Comparison of ENCODE assay signal across 29 mouse cellular contexts in genomic region chr4:129383586-129383985, GRCm38 (mm10). TPM values are rescaled to one million over a fixed set of nuclear protein-coding genes. Genes with fewer than 3 reads are reported as not detected.
DNase-seq lines count a peak whose midpoint lies in the region; ATAC-seq and TF ChIP-seq lines count a peak whose summit lies in the region.
"Had no signal": no experiment of that assay in that cellular context is flagged by ENCODE, and none has a peak within 500 bp of the region (broad histone marks: within the 10 kb centered on the region; RNA-seq: fewer than 3 reads in every experiment).

No protein-coding gene starts in this region.

- TF ChIP-seq POLR2A in kidney, adult 2 months (IDR thresholded peaks at IDR 0.05; ENCODE audit: low read depth, low read length), result no peak
- no peak for TF ChIP-seq POLR2A in testis, adult 2 months (IDR thresholded peaks at IDR 0.05; ENCODE audit: control insufficient read depth, low read depth, low read length)

- H3K9ac ChIP-seq in midbrain, embryonic 14.5 days (replicated peaks; ENCODE audit: low read length), result no peak overlapping the region
- H3K9ac ChIP-seq: embryonic facial prominence, embryonic 15.5 days; heart, embryonic 12.5 days; hindbrain, embryonic 12.5 days; limb, embryonic 15.5 days; stomach, embryonic 15.5 days had no signal

- H3K36me3 ChIP-seq in kidney, adult 2 months (ENCODE audit: control insufficient read depth, insufficient read depth, low read length), result no peaks in the 10 kb centered on the region
- no peaks in the 10 kb centered on the region for H3K36me3 ChIP-seq in testis, adult 2 months (ENCODE audit: control insufficient read depth, insufficient read depth, low read length)
- H3K36me3 ChIP-seq in midbrain, embryonic 14.5 days (ENCODE audit: control insufficient read depth, insufficient read depth, low read length), result no peaks in the 10 kb centered on the region
- H3K36me3 ChIP-seq: embryonic facial prominence, embryonic 15.5 days; heart, embryonic 12.5 days; hindbrain, embryonic 12.5 days; limb, embryonic 15.5 days; stomach, embryonic 15.5 days had no signal

- peak; percentile 35 for DNase-seq in kidney, adult 2 months
- DNase-seq in kidney, postnatal 36 days, result no peak
- DNase-seq in testis, postnatal 10 days (ENCODE audit: low spot score), result no peak
- peak; percentile 69 for DNase-seq in lung, postnatal 10 days
- DNase-seq in midbrain, embryonic 14.5 days, result no peak
- DNase-seq in right cerebral cortex, postnatal 14 days, result no peak
- DNase-seq: adrenal gland, postnatal 25 days; cerebellum, adult 11 months; cerebellum, adult 9-11 months; gastrocnemius, postnatal 14 days; heart, adult 11 months; heart, postnatal 14 days; kidney, adult 8-10 months; kidney, postnatal 4 days; layer of hippocampus, adult 9-11 months; left cerebral cortex, postnatal 4 days; right cerebral cortex, postnatal 4 days; thymus, adult 2 months; thymus, postnatal 4 days had no signal

- TF ChIP-seq CTCF in kidney, adult 2 months (conservative IDR thresholded peaks at IDR 0.05; ENCODE audit: insufficient read depth, insufficient read length, low read depth, low read length), result no peak
- no peak for TF ChIP-seq CTCF in testis, adult 2 months (IDR thresholded peaks at IDR 0.05; ENCODE audit: control insufficient read depth, insufficient read depth, insufficient replicate concordance, low read depth, low read length)

- H3K27me3 ChIP-seq in kidney, adult 2 months (replicated peaks; ENCODE audit: control insufficient read depth, insufficient read depth, low read length), result no peaks in the 10 kb centered on the region
- no peaks in the 10 kb centered on the region for H3K27me3 ChIP-seq in testis, adult 2 months (ENCODE audit: control insufficient read depth, insufficient read depth, low read length)
- H3K27me3 ChIP-seq in midbrain, embryonic 14.5 days (ENCODE audit: control insufficient read depth, insufficient read depth, low read length), result peaks cover 5% of the 10 kb centered on the region; the same call in 1 of the 2 replicates
- H3K27me3 ChIP-seq: limb, embryonic 15.5 days; stomach, embryonic 15.5 days had no signal

- H3K27ac ChIP-seq in kidney, adult 2 months (ENCODE audit: insufficient read depth, low read depth, low read length), result no peak overlapping the region
- no peak overlapping the region for H3K27ac ChIP-seq in testis, adult 2 months (ENCODE audit: control insufficient read depth, insufficient read depth, low read depth, low read length)
- no peak overlapping the region for H3K27ac ChIP-seq in midbrain, embryonic 14.5 days (replicated peaks; ENCODE audit: low read depth, low read length)
- H3K27ac ChIP-seq: embryonic facial prominence, embryonic 15.5 days; hindbrain, embryonic 12.5 days; left cerebral cortex, adult 2 months; limb, embryonic 15.5 days had no signal

- H3K4me1 ChIP-seq in kidney, adult 2 months (ENCODE audit: control insufficient read depth, insufficient read depth, low read length), result no peaks in the 10 kb centered on the region
- H3K4me1 ChIP-seq in testis, adult 2 months (ENCODE audit: control insufficient read depth, insufficient read depth, low read length), result peaks cover 17% of the 10 kb centered on the region
- H3K4me1 ChIP-seq in midbrain, embryonic 14.5 days (ENCODE audit: control insufficient read depth, insufficient read depth, low read length), result no peaks in the 10 kb centered on the region
- H3K4me1 ChIP-seq: embryonic facial prominence, embryonic 15.5 days; heart, embryonic 12.5 days; limb, embryonic 15.5 days had no signal

- peak overlapping the region; percentile 1; the same call in 1 of the 2 replicates for H3K4me3 ChIP-seq in kidney, adult 2 months (ENCODE audit: insufficient read depth, low read depth, low read length)
- H3K4me3 ChIP-seq in testis, adult 2 months (ENCODE audit: control insufficient read depth, low read depth, low read length), result peak overlapping the region; percentile 63
- H3K4me3 ChIP-seq in midbrain, embryonic 14.5 days (replicated peaks; ENCODE audit: low read depth, low read length), result no peak overlapping the region
- H3K4me3 ChIP-seq: embryonic facial prominence, embryonic 15.5 days; heart, embryonic 12.5 days; hindbrain, embryonic 12.5 days; left cerebral cortex, adult 2 months; limb, embryonic 15.5 days; stomach, embryonic 15.5 days had no signal

- ATAC-seq in midbrain, embryonic 14.5 days (ENCODE audit: low FRiP score, low TSS enrichment), result no peak
- ATAC-seq: activated CD4-positive, CD25-positive, alpha-beta regulatory T cell, adult 4 months; forebrain, embryonic 14.5 days had no signal

- 78% methylated on average over 3 of the region's 3 CpGs for WGBS in kidney, adult 2 months
- WGBS in midbrain, embryonic 14.5 days, result 93% methylated on average over 3 of the region's 3 CpGs

- H3K9me3 ChIP-seq in midbrain, embryonic 14.5 days (ENCODE audit: control insufficient read depth, low read length), result no peaks in the 10 kb centered on the region
- H3K9me3 ChIP-seq: embryonic facial prominence, embryonic 15.5 days; heart, embryonic 12.5 days; hindbrain, embryonic 12.5 days; limb, embryonic 15.5 days; stomach, embryonic 15.5 days had no signal

- H3K4me2 ChIP-seq in midbrain, embryonic 14.5 days (ENCODE audit: low read length), result no peak overlapping the region
- H3K4me2 ChIP-seq: embryonic facial prominence, embryonic 15.5 days; heart, embryonic 12.5 days; hindbrain, embryonic 12.5 days; limb, embryonic 15.5 days; stomach, embryonic 15.5 days had no signal

RNA-seq across cellular contexts. Expression of gene Zbtb8a, which starts 5.7 kb away (rescaled TPM):
- 4.9 and 5.4 TPM in 2 replicates for polyA plus RNA-seq in kidney, adult 2 months (2012; rRNA removed)
- polyA plus RNA-seq in testis, adult 2 months (2012; rRNA removed), result 4.6 and 5.6 TPM in 2 replicates
- 12.4 and 13.3 TPM in 2 replicates for polyA plus RNA-seq in midbrain, embryonic 14.5 days (2014; fragmentation: Nextera tagmentation; extraction: Ambion mirVana)

RNA-seq across cellular contexts. Expression of gene Zbtb8os, which starts 48.1 kb away (rescaled TPM):
- 21.6 and 32.1 TPM in 2 replicates for polyA plus RNA-seq in kidney, adult 2 months (2012; rRNA removed)
- polyA plus RNA-seq in testis, adult 2 months (2012; rRNA removed), result 19.1 and 20.7 TPM in 2 replicates
- polyA plus RNA-seq in midbrain, embryonic 14.5 days (2014; fragmentation: Nextera tagmentation; extraction: Ambion mirVana), result 22.9 and 26.3 TPM in 2 replicates

RNA-seq across cellular contexts. Expression of gene Rbbp4, which starts 48.4 kb away (rescaled TPM):
- polyA plus RNA-seq in kidney, adult 2 months (2012; rRNA removed), result 30.8 and 36.7 TPM in 2 replicates
- 46.1 and 51.5 TPM in 2 replicates for polyA plus RNA-seq in testis, adult 2 months (2012; rRNA removed)
- polyA plus RNA-seq in midbrain, embryonic 14.5 days (2014; fragmentation: Nextera tagmentation; extraction: Ambion mirVana), result 280 and 349 TPM in 2 replicates

RNA-seq across cellular contexts. Expression of gene Zbtb8b, which starts 57.1 kb away (rescaled TPM):
- polyA plus RNA-seq in kidney, adult 2 months (2012; rRNA removed), result 0.58 and 0.64 TPM in 2 replicates
- polyA plus RNA-seq in testis, adult 2 months (2012; rRNA removed), result 1.0 and 1.3 TPM in 2 replicates
- polyA plus RNA-seq in midbrain, embryonic 14.5 days (2014; fragmentation: Nextera tagmentation; extraction: Ambion mirVana), result 15.9 and 17.6 TPM in 2 replicates
- polyA plus RNA-seq: activated CD4-positive, CD25-positive, alpha-beta regulatory T cell, adult 4 months; C2C12 had no signal

Comparison
In these comparisons a context has a peak if more than half of its experiments do, and no peak if none do; other contexts are left out.
1. DNase-seq: peak in kidney, adult 2 months (single experiment) and lung, postnatal 10 days (single experiment); none in kidney, postnatal 36 days (0 of 2), testis, postnatal 10 days (single experiment), midbrain, embryonic 14.5 days (single experiment) and right cerebral cortex, postnatal 14 days (single experiment).